Mouse (Mus musculus): Measurements from ENCODE around the gene Rcl1. TPM values are rescaled to one million over a fixed set of nuclear protein-coding genes. Genes with fewer than 3 reads are reported as not detected.

Gene Rcl1
- 51.4 and 51.5 TPM in 2 replicates for polyA plus RNA-seq (2015; fragmentation: Nextera tagmentation; extraction: Ambion mirVana)

DNA sequence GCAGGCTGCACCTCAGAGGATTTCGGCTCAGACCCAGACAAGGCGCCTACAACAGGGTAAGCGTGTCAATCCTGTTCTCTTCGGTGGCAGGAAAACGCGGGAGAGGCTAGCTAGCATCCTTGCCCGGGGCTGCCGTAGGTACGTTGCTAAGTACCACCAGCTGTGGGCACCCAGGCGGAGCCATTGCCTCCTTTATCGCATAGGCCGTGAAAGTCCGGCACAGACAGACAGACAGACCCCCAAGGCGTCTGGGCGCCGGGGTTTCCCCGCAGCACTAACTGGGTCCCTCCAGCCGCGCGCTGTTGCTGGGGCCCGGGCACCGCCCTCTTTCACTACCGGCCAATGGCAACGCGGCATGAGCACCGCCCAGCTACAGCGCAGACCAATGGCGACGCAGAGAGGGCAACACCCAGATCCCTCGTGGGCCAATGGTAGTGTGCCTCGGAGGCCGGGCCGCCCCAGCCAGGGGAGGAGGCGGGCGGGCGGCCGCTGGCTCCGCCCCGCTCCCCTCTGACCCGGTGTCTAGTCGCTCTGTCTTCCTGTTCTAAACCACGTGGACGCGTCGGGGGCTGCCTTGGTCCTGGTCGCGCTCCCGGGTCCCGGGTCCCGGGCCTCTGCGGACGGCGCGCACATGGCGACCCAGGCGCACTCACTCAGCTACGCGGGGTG, at the start of gene Rcl1:
TSS of gene Rcl1 (plus strand) at position 502 of the 669 bp plus-strand sequence.
- 0% methylated on average over 57 of the region's 58 CpGs for WGBS
- Histone ChIP-seq H3K27ac (peak within 1 kb of the TSS; percentile 41), H3K36me3 (no peaks in the 10 kb centered on the region), H3K9me3 (no peaks in the 10 kb centered on the region), H3K4me1 (peaks cover 13% of the 10 kb centered on the region), H3K4me2 (peak within 1 kb of the TSS; percentile 77), H3K9ac (peak within 1 kb of the TSS; percentile 63), H3K27me3 (no peaks in the 10 kb centered on the region), H3K4me3 (peak within 1 kb of the TSS; percentile 81)
- peak; percentile 100 for ATAC-seq (ENCODE audit: borderline replicate concordance, extremely low read depth, low FRiP score, low TSS enrichment)

DNA sequence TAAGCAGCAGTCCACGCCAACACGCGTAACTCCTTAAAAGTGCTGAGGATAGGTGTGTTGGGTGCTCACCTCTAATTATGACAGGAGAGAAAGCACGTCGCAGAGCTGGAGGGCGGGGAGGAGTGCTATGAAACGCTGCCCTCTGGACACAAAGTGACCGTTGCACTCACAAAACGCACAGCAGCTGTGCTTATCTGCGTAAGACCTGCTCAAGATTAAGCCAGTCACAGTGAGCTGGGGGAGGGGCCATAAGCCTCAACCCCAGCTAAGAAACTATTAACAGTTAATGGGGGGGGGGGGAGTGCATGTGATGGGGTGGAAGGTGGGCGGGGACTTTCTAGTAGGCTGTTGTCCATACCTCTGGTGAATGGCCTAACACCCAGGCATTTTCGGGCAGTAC, 48.4 kb upstream of the Rcl1 start:
- no peak overlapping the region for H3K4me2 ChIP-seq
- H3K27ac ChIP-seq, result no peak overlapping the region
- no peaks in the 10 kb centered on the region for H3K9me3 ChIP-seq
- peaks cover 4% of the 10 kb centered on the region for H3K4me1 ChIP-seq
- H3K27me3 ChIP-seq, result no peaks in the 10 kb centered on the region
- H3K36me3 ChIP-seq, result no peaks in the 10 kb centered on the region
- ATAC-seq (ENCODE audit: borderline replicate concordance, extremely low read depth, low FRiP score, low TSS enrichment), result no peak
- 85% methylated on average over 12 of the region's 12 CpGs for WGBS
- no peak overlapping the region for H3K9ac ChIP-seq
- H3K4me3 ChIP-seq, result no peak overlapping the region

DNA sequence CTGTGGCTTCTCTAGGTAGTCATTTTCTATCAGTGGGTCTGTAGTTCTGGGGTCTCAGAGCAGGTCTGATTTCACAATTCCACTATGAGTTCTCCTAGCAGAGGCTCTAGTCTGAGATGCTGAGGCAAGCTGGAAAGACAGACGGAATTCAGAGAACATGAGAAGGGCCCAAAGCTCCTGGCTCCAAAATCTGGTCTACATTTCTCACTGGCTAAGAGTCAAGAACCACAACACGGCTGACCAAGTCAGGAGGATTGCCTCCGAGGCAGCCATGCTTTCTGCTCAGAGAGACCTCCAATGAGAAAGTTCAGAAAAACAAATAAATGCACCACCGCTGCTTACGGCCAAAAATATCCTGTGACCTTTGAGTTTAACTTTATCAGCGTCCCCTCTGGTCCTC, 46.6 kb upstream of the Rcl1 start:
- Histone ChIP-seq H3K4me2 (no peak overlapping the region), H3K27ac (no peak overlapping the region), H3K9ac (no peak overlapping the region), H3K36me3 (no peaks in the 10 kb centered on the region), H3K27me3 (no peaks in the 10 kb centered on the region), H3K9me3 (no peaks in the 10 kb centered on the region), H3K4me1 (no peaks in the 10 kb centered on the region), H3K4me3 (no peak overlapping the region)
- 65% methylated on average over 6 of the region's 6 CpGs for WGBS
- ATAC-seq (ENCODE audit: borderline replicate concordance, extremely low read depth, low FRiP score, low TSS enrichment), result no peak

DNA sequence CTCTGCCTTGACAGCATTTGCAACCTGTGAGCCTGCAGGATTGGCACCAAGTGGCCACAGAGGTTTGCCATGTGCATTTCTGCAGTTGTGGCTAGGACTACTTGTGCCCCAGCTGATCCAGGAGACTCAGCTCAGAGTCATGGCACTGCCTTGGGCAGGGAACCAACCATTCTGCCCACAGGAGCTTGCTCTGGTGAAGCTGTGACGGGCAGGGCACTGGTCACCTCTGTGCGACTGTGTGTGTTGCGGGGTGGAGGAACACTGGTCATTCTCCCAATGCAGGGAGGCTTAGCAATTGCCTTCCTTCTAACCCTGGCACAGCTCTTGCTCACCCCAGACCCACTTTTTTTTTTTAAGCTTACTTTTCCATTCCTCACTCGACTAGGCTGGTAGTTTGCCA, 45.7 kb upstream of the Rcl1 start:
- Histone ChIP-seq H3K4me1 (0 out of 2 replicates have a peak, but pooled peaks cover 4% of the 10 kb centered on the region), H3K9me3 (no peaks in the 10 kb centered on the region), H3K36me3 (no peaks in the 10 kb centered on the region), H3K9ac (no peak overlapping the region), H3K27me3 (no peaks in the 10 kb centered on the region), H3K4me2 (no peak overlapping the region), H3K27ac (no peak overlapping the region), H3K4me3 (no peak overlapping the region)
- no peak for ATAC-seq (ENCODE audit: borderline replicate concordance, extremely low read depth, low FRiP score, low TSS enrichment)
- WGBS, result 86% methylated on average over 4 of the region's 4 CpGs

DNA sequence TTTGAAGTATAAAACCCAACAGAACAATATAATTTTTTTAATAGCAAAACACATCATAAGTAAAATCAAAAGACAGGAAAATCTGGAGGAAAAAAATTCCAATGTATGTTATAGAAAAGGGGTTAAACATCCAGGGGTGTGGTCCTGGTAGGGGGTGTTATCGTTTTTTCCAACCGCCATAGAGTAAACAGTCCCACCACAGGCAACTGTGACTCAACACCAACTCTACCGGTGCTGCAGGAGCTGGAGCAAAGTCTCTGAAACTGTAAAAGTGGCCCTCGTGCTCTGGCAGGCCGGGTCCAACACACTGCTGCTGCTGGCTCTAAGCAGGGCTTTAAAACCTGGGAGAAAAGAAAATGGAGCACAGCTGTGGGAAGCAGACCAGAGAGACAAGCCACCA, 42.4 kb upstream of the Rcl1 start:
- Histone ChIP-seq H3K27ac (no peak overlapping the region), H3K4me3 (no peak overlapping the region), H3K27me3 (no peaks in the 10 kb centered on the region), H3K4me1 (0 out of 2 replicates have a peak, but pooled peaks cover 4% of the 10 kb centered on the region), H3K4me2 (no peak overlapping the region), H3K9ac (no peak overlapping the region), H3K9me3 (no peaks in the 10 kb centered on the region), H3K36me3 (no peaks in the 10 kb centered on the region)
- ATAC-seq (ENCODE audit: borderline replicate concordance, extremely low read depth, low FRiP score, low TSS enrichment), result no peak
- 63% methylated on average over 5 of the region's 5 CpGs for WGBS

DNA sequence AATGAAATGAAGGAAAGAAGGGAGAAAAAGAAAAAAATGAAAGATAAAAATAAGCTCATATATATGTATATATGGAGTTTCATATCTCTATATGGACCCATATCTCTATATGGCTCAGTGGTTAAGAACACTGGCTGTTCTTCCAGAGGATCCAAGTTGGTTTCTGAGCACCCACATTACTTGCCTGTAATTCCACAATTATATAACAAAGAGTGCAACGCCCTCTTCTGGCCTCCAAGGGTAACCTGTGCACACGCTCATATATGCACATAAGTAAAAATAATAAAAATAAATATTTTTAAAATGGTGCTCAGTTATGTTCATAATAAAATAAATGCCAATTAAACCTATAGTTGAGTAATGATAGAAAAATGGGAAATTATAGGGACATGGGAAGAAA, 41.5 kb upstream of the Rcl1 start:
- Histone ChIP-seq H3K36me3 (no peaks in the 10 kb centered on the region), H3K4me3 (no peak overlapping the region), H3K4me1 (peaks cover 10% of the 10 kb centered on the region; the same call in 1 of the 2 replicates), H3K4me2 (no peak overlapping the region), H3K27ac (no peak overlapping the region), H3K9ac (no peak overlapping the region), H3K27me3 (no peaks in the 10 kb centered on the region), H3K9me3 (no peaks in the 10 kb centered on the region)
- WGBS, result 75% methylated on average over 2 of the region's 2 CpGs
- no peak for ATAC-seq (ENCODE audit: borderline replicate concordance, extremely low read depth, low FRiP score, low TSS enrichment)

DNA sequence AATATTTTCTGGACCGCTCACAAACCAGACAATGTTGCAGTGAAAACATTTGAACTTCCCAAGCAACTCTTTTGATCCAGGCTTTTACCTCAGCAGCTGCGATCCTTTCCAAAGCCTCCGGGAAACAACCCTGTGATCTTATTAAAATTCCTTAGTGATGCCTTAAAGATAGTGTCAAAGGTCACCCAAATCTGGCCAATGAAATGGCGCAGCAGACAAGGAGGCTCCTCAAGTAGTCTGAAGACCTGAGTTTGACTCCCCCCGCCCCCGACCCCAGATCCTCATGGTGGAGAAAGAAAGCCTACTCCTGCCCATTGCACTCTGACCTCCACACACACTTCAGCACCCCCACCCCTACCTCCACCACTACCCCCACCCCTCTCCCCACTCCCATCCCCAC, 40.9 kb upstream of the Rcl1 start:
- ATAC-seq (ENCODE audit: borderline replicate concordance, extremely low read depth, low FRiP score, low TSS enrichment), result no peak
- 24% methylated on average over 6 of the region's 6 CpGs for WGBS
- Histone ChIP-seq H3K27ac (no peak overlapping the region), H3K4me2 (no peak overlapping the region), H3K27me3 (no peaks in the 10 kb centered on the region), H3K9ac (no peak overlapping the region), H3K4me3 (no peak overlapping the region), H3K9me3 (no peaks in the 10 kb centered on the region), H3K36me3 (no peaks in the 10 kb centered on the region), H3K4me1 (peaks cover 10% of the 10 kb centered on the region; the same call in 1 of the 2 replicates)

DNA sequence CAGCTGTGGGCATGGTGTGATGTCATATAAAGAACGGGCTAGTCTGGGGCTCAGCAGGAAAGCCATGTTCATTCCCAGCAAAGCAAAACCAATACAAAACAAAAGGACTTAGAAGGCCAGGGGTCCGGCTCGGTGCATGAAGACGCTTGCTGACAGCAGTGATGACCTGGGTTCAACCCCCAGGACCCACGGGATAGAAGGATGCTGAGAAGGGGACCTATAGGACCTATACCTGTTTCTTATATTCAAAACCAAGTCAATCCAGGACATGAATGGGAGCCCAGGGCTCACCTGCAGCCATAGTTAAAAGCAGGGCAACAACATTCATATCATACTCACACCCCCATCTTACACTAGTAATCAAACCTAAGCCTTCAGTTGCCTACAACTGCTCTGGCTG, 38.2 kb upstream of the Rcl1 start:
- Histone ChIP-seq H3K36me3 (no peaks in the 10 kb centered on the region), H3K27ac (no peak overlapping the region), H3K9me3 (no peaks in the 10 kb centered on the region), H3K27me3 (no peaks in the 10 kb centered on the region), H3K4me3 (no peak overlapping the region), H3K4me2 (no peak overlapping the region), H3K4me1 (peaks cover 14% of the 10 kb centered on the region; the same call in 1 of the 2 replicates), H3K9ac (no peak overlapping the region)
- no peak for ATAC-seq (ENCODE audit: borderline replicate concordance, extremely low read depth, low FRiP score, low TSS enrichment)
- 85% methylated on average over 5 of the region's 5 CpGs for WGBS

DNA sequence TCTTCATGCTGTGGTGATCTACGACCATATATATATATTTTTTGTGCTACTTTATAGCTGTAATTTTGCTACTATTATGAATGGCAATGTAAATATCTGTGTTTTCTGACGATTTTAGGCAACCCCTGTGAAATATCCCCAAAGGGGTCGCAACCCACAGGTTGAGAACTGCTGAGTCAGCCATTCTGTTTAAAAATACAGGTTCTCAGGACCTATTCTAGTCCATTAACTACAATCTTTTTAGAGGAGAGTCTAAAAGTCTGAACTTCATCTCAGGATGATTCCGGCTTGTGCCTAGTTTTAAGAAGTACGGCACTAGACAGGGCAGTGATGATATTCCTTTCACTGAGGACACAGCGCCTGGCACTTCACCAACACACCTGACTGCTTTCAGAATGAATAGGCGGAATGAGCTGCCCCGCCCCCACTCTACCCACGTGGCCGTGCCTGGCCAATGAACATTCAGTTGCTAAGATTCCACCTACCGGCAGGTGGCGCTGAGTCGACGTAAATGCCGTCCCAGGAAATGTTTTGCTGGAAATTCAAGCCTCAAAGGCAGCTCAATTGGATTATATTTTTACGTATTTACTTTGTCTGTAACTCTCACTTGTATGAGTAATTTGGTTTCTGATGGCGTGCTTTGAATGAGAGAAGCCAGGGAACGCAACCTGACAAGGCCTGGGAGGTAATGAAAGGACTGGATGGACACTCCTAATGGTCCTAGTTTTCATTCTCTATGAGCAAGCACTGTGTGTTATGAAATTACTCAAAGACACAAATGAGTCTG, 37.4 kb upstream of the Rcl1 start:
- H3K9ac ChIP-seq, result no peak overlapping the region
- no peaks in the 10 kb centered on the region for H3K27me3 ChIP-seq
- peak overlapping the region; percentile 50 for H3K4me2 ChIP-seq
- WGBS, result 15% methylated on average over 18 of the region's 18 CpGs
- no peaks in the 10 kb centered on the region for H3K36me3 ChIP-seq
- no peaks in the 10 kb centered on the region for H3K9me3 ChIP-seq
- ATAC-seq (ENCODE audit: borderline replicate concordance, extremely low read depth, low FRiP score, low TSS enrichment), result peak; percentile 74; the same call in 1 of the 2 replicates
- peaks cover 14% of the 10 kb centered on the region; the same call in 1 of the 2 replicates for H3K4me1 ChIP-seq
- H3K4me3 ChIP-seq, result peak overlapping the region; percentile 17; the same call in 1 of the 2 replicates
- H3K27ac ChIP-seq, result 0 out of 2 replicates have a peak overlapping the region, but pooled peaks have one; percentile 11

DNA sequence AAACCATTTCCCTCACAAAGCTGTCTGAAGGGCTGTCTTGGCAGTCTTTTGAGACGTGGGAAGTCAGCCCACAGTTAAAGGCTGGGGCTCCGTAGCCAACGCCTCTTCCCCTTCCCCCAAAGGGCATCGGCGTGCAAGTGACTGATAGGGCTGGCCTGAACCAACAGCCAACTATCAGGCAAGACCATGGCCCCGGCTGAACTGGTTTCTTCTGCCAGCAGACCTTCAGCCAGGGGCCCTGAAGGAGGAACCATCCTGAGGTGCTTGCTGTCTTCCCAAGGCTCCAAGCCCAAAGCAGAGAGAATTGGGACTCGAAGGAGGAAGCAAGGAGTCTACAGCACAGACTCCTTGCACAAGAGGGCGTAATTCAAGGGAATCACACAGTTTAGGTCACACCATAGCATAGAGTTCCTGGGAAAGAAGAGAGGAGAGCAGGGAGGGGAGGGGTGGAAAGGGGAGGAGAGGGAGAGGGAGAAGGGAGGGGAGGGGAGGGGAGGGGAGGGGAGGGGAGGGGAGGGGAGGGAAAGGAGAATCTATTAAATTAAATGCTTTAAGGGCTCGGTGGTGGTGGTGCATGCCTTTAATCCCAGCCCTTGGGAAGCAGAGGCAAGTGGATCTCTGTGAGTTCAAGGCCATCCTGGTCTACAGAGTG, 36.6 kb upstream of the Rcl1 start:
- Histone ChIP-seq H3K4me3 (no peak overlapping the region), H3K27ac (0 out of 2 replicates have a peak overlapping the region, but pooled peaks have one; percentile 11), H3K9me3 (no peaks in the 10 kb centered on the region), H3K9ac (no peak overlapping the region), H3K36me3 (no peaks in the 10 kb centered on the region), H3K27me3 (no peaks in the 10 kb centered on the region), H3K4me1 (peaks cover 18% of the 10 kb centered on the region; the same call in 1 of the 2 replicates), H3K4me2 (peak overlapping the region; percentile 50)
- peak; percentile 53; the same call in 1 of the 2 replicates for ATAC-seq (ENCODE audit: borderline replicate concordance, extremely low read depth, low FRiP score, low TSS enrichment)
- WGBS, result 53% methylated on average over 9 of the region's 9 CpGs

DNA sequence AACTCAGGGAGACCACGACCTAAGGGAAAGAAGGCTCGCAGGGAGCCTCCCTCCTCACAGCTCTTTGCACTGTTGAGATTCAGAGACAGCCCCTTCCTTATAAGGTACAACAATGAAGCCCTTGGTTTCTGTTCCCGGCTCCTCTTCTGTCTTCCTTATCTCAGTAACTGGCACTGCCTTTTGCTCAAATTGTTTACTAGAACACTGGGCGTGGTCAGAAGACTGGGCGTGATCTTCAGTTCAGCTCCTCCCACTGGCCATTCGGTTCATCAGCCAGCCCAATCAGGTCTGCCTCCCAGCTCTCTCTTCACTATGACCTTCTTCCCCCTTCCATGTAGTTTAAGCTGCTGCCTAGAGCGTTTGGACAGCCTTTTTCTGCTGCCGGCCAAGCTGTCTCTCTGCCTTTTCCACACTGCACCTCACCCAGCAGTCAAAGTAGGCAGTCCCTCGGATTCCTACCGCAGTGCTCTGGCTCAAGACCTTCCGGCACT, 34.1 kb upstream of the Rcl1 start:
- Histone ChIP-seq H3K4me3 (peak overlapping the region; percentile 11), H3K36me3 (no peaks in the 10 kb centered on the region), H3K4me1 (peaks cover 14% of the 10 kb centered on the region; the same call in 1 of the 2 replicates), H3K27ac (no peak overlapping the region), H3K4me2 (peak overlapping the region; percentile 37), H3K9ac (no peak overlapping the region; the same call in 1 of the 2 replicates), H3K27me3 (no peaks in the 10 kb centered on the region), H3K9me3 (no peaks in the 10 kb centered on the region)
- 6% methylated on average over 11 of the region's 11 CpGs for WGBS
- ATAC-seq (ENCODE audit: borderline replicate concordance, extremely low read depth, low FRiP score, low TSS enrichment), result peak; percentile 84; the same call in 1 of the 2 replicates

Data from lung, embryonic 15.5 days (tissue).